Mouse (Mus musculus): ENCODE data around the gene Gm3012. TPM values are rescaled to one million over a fixed set of nuclear protein-coding genes. Genes with fewer than 3 reads are reported as not detected.

The Gm3012 gene
- polyA plus RNA-seq (2014; fragmentation: Illumina TruSeq; extraction: RNeasy Lipid Tissue Mini Kit (QIAGEN cat#74804); ENCODE audit: low read depth, low replicate concordance) = not detected

GRCm38 (mm10) chr14:3634212-3634611 is at the start of gene Gm3012:
TSS of gene Gm3012 (plus strand) at chr14:3634512.

GRCm38 (mm10) chr14:3651730-3652129 is 17.4 kb downstream of the Gm3012 start, which contains the start of gene Gm3020:
TSS of gene Gm3020 (plus strand) at chr14:3652030.

GRCm38 (mm10) chr14:3688483-3688882 is 54.2 kb downstream of the Gm3012 start, which contains the start of gene Gm3043:
TSS of gene Gm3043 (plus strand) at chr14:3688783.

Other genes starting within 250 kb of the Gm3012 start
- gene Gm10413, start 239.4 kb upstream of the Gm3012 start, polyA plus RNA-seq (2014; fragmentation: Illumina TruSeq; extraction: RNeasy Lipid Tissue Mini Kit (QIAGEN cat#74804); ENCODE audit: low read depth, low replicate concordance) = not detected
- not detected for gene Gm10409, start 221.9 kb upstream of the Gm3012 start, polyA plus RNA-seq (2014; fragmentation: Illumina TruSeq; extraction: RNeasy Lipid Tissue Mini Kit (QIAGEN cat#74804); ENCODE audit: low read depth, low replicate concordance)
- gene Gm3005, start 206.4 kb upstream of the Gm3012 start, polyA plus RNA-seq (2014; fragmentation: Illumina TruSeq; extraction: RNeasy Lipid Tissue Mini Kit (QIAGEN cat#74804); ENCODE audit: low read depth, low replicate concordance) = not detected
- not detected for gene Gm10408, start 185.1 kb upstream of the Gm3012 start, polyA plus RNA-seq (2014; fragmentation: Illumina TruSeq; extraction: RNeasy Lipid Tissue Mini Kit (QIAGEN cat#74804); ENCODE audit: low read depth, low replicate concordance)
- not detected for gene Gm3020, start 17.5 kb downstream of the Gm3012 start, polyA plus RNA-seq (2014; fragmentation: Illumina TruSeq; extraction: RNeasy Lipid Tissue Mini Kit (QIAGEN cat#74804); ENCODE audit: low read depth, low replicate concordance)
- gene Gm3043, start 54.3 kb downstream of the Gm3012 start, polyA plus RNA-seq (2014; fragmentation: Illumina TruSeq; extraction: RNeasy Lipid Tissue Mini Kit (QIAGEN cat#74804); ENCODE audit: low read depth, low replicate concordance) = not detected
- gene Gm3002, start 175.6 kb downstream of the Gm3012 start, polyA plus RNA-seq (2014; fragmentation: Illumina TruSeq; extraction: RNeasy Lipid Tissue Mini Kit (QIAGEN cat#74804); ENCODE audit: low read depth, low replicate concordance) = not detected
- gene Gm3033, start 211.7 kb downstream of the Gm3012 start, polyA plus RNA-seq (2014; fragmentation: Illumina TruSeq; extraction: RNeasy Lipid Tissue Mini Kit (QIAGEN cat#74804); ENCODE audit: low read depth, low replicate concordance) = not detected
- gene Gm2916, start 249.7 kb downstream of the Gm3012 start, polyA plus RNA-seq (2014; fragmentation: Illumina TruSeq; extraction: RNeasy Lipid Tissue Mini Kit (QIAGEN cat#74804); ENCODE audit: low read depth, low replicate concordance) = not detected

All from liver, adult 10 weeks (tissue).